In genomic region chr5:120536046-120536445, GRCm38 (mm10) we compare ENCODE assay signal across 9 mouse cellular contexts. TPM values are rescaled to one million over a fixed set of nuclear protein-coding genes. Genes with fewer than 3 reads are reported as not detected.
DNase-seq lines count a peak whose midpoint lies in the region; ATAC-seq and TF ChIP-seq lines count a peak whose summit lies in the region.
"Had no signal": no experiment of that assay in that cellular context is flagged by ENCODE, and none has a peak within 500 bp of the region (broad histone marks: within the 10 kb centered on the region; RNA-seq: fewer than 3 reads in every experiment).

No protein-coding gene starts in this region.

- peaks cover 29% of the 10 kb centered on the region for H3K4me1 ChIP-seq in kidney, embryonic 15.5 days
- peaks cover 19% of the 10 kb centered on the region for H3K4me1 ChIP-seq in embryonic facial prominence, embryonic 14.5 days (ENCODE audit: control insufficient read depth, insufficient read depth, low read length)
- H3K4me1 ChIP-seq in lung, postnatal 0 days (ENCODE audit: insufficient read depth, low read depth, low read length) = peaks cover 11% of the 10 kb centered on the region; the same call in 1 of the 2 replicates

- no peak for DNase-seq in kidney, adult 18-20 months
- DNase-seq in cerebellum, adult 18-20 months = peak; percentile 60 to 64
- no peak for DNase-seq in embryonic facial prominence, embryonic 14.5 days (ENCODE audit: low spot score)
- DNase-seq in lung, postnatal 0 days (ENCODE audit: low spot score) = peak; percentile 49
- DNase-seq in ovary, postnatal 14 days (ENCODE audit: low spot score) = no peak
- DNase-seq in adrenal gland, adult 8-10 months = no peak

- no peak overlapping the region for H3K4me3 ChIP-seq in kidney, embryonic 15.5 days (replicated peaks)
- H3K4me3 ChIP-seq in embryonic facial prominence, embryonic 14.5 days (ENCODE audit: low read depth, low read length) = no peak overlapping the region
- no peak overlapping the region for H3K4me3 ChIP-seq in lung, postnatal 0 days (ENCODE audit: low read depth, low read length)

- H3K4me2 ChIP-seq in kidney, embryonic 15.5 days = no peak overlapping the region
- H3K4me2 ChIP-seq in embryonic facial prominence, embryonic 14.5 days (ENCODE audit: low read depth, low read length) = no peak overlapping the region
- no peak overlapping the region for H3K4me2 ChIP-seq in lung, postnatal 0 days (replicated peaks; ENCODE audit: low read depth, low read length)

- peaks cover 43% of the 10 kb centered on the region for H3K36me3 ChIP-seq in kidney, embryonic 15.5 days
- peaks cover 45% of the 10 kb centered on the region for H3K36me3 ChIP-seq in embryonic facial prominence, embryonic 14.5 days (ENCODE audit: control insufficient read depth, insufficient read depth, low read length)
- 0 out of 2 replicates have a peak, but pooled peaks cover 8% of the 10 kb centered on the region for H3K36me3 ChIP-seq in lung, postnatal 0 days (ENCODE audit: insufficient read depth, low read length)

- H3K9ac ChIP-seq in kidney, embryonic 15.5 days = no peak overlapping the region
- H3K9ac ChIP-seq in embryonic facial prominence, embryonic 14.5 days (ENCODE audit: low read depth, low read length) = peak overlapping the region; percentile 14; the same call in 1 of the 2 replicates
- H3K9ac ChIP-seq in lung, postnatal 0 days (replicated peaks; ENCODE audit: low read depth) = no peak overlapping the region

- 88% methylated on average over 13 of the region's 13 CpGs for WGBS in kidney, embryonic 15.5 days
- 63% methylated on average over 13 of the region's 13 CpGs for WGBS in embryonic facial prominence, embryonic 14.5 days
- WGBS in lung, postnatal 0 days = 71% methylated on average over 12 of the region's 13 CpGs

- no peak for TF ChIP-seq EP300 in lung, postnatal 0 days (IDR thresholded peaks at IDR 0.05)

- peak overlapping the region; percentile 52; the same call in 1 of the 2 replicates for H3K27ac ChIP-seq in kidney, embryonic 15.5 days
- peak overlapping the region; percentile 77 for H3K27ac ChIP-seq in embryonic facial prominence, embryonic 14.5 days (replicated peaks; ENCODE audit: low read depth, low read length)
- H3K27ac ChIP-seq in lung, postnatal 0 days (ENCODE audit: low read length) = 0 out of 2 replicates have a peak overlapping the region, but pooled peaks have one; percentile 20

- no peaks in the 10 kb centered on the region for H3K27me3 ChIP-seq in kidney, embryonic 15.5 days
- H3K27me3 ChIP-seq in embryonic facial prominence, embryonic 14.5 days (replicated peaks; ENCODE audit: control insufficient read depth, insufficient read depth, low read length) = no peaks in the 10 kb centered on the region
- no peaks in the 10 kb centered on the region for H3K27me3 ChIP-seq in lung, postnatal 0 days (replicated peaks; ENCODE audit: insufficient read depth, low read length)

- TF ChIP-seq CTCF in lung, postnatal 0 days (IDR thresholded peaks at IDR 0.05) = no peak

- no peak for ATAC-seq in kidney, embryonic 15.5 days (replicated peaks; ENCODE audit: low FRiP score)
- ATAC-seq in embryonic facial prominence, embryonic 14.5 days (ENCODE audit: low read depth) = 0 out of 2 replicates have a peak, but pooled peaks have one; percentile 15
- ATAC-seq in lung, postnatal 0 days = peak; percentile 57
- no peak for ATAC-seq in erythroblast, adult 5-6 weeks (replicated peaks; ENCODE audit: low FRiP score, poor library complexity, severe bottlenecking)

- H3K9me3 ChIP-seq in kidney, embryonic 15.5 days (replicated peaks) = no peaks in the 10 kb centered on the region
- no peaks in the 10 kb centered on the region for H3K9me3 ChIP-seq in embryonic facial prominence, embryonic 14.5 days (ENCODE audit: control insufficient read depth, low read length)
- no peaks in the 10 kb centered on the region for H3K9me3 ChIP-seq in lung, postnatal 0 days (ENCODE audit: low read length)

RNA-seq across cellular contexts. Expression of gene Slc8b1, which starts 25.1 kb away (rescaled TPM):
- 9.4 and 9.7 TPM in 2 replicates for polyA plus RNA-seq in kidney, embryonic 15.5 days (2015; fragmentation: Nextera tagmentation; extraction: Ambion mirVana)
- polyA plus RNA-seq in embryonic facial prominence, embryonic 14.5 days (2014; fragmentation: Nextera tagmentation; extraction: Ambion mirVana) = 3.5 and 5.7 TPM in 2 replicates
- polyA plus RNA-seq in lung, postnatal 0 days (2015; fragmentation: Nextera tagmentation; extraction: Ambion mirVana) = 12.1 and 14.7 TPM in 2 replicates
- 14.2 and 17.1 TPM in 2 replicates for total RNA-seq in erythroblast, adult 5-6 weeks (2015; ENCODE audit: low replicate concordance)
- 6.1 and 8.4 TPM in 2 replicates for total RNA-seq in erythroblast, adult 5-6 weeks (2017; ENCODE audit: low replicate concordance)
- 10 to 100 TPM; 29.5 to 36.7 (median 34.1) TPM for total RNA-seq in adrenal gland, adult 8-10 months (2022)

RNA-seq across cellular contexts. Expression of gene Plbd2, which starts 32.6 kb away (rescaled TPM):
- 50.8 and 60.0 TPM in 2 replicates for polyA plus RNA-seq in kidney, embryonic 15.5 days (2015; fragmentation: Nextera tagmentation; extraction: Ambion mirVana)
- polyA plus RNA-seq in embryonic facial prominence, embryonic 14.5 days (2014; fragmentation: Nextera tagmentation; extraction: Ambion mirVana) = 47.0 and 53.1 TPM in 2 replicates
- polyA plus RNA-seq in lung, postnatal 0 days (2015; fragmentation: Nextera tagmentation; extraction: Ambion mirVana) = 63.1 and 69.2 TPM in 2 replicates
- total RNA-seq in erythroblast, adult 5-6 weeks (2015; ENCODE audit: low replicate concordance) = 1.7 and 7.7 TPM in 2 replicates
- 1.4 and 3.8 TPM in 2 replicates for total RNA-seq in erythroblast, adult 5-6 weeks (2017; ENCODE audit: low replicate concordance)
- total RNA-seq in adrenal gland, adult 8-10 months (2022) = 100 to 1,000 TPM in 2 of 4 experiments, 10 to 100 TPM in 2; 97.4 to 106 (median 100) TPM

RNA-seq across cellular contexts. Expression of gene Tpcn1, which starts 52.4 kb away (rescaled TPM):
- 32.9 and 36.0 TPM in 2 replicates for polyA plus RNA-seq in kidney, embryonic 15.5 days (2015; fragmentation: Nextera tagmentation; extraction: Ambion mirVana)
- polyA plus RNA-seq in embryonic facial prominence, embryonic 14.5 days (2014; fragmentation: Nextera tagmentation; extraction: Ambion mirVana) = 24.8 and 26.7 TPM in 2 replicates
- 17.5 and 19.7 TPM in 2 replicates for polyA plus RNA-seq in lung, postnatal 0 days (2015; fragmentation: Nextera tagmentation; extraction: Ambion mirVana)
- total RNA-seq in erythroblast, adult 5-6 weeks (2015; ENCODE audit: low replicate concordance) = 199 and 213 TPM in 2 replicates
- 147 and 161 TPM in 2 replicates for total RNA-seq in erythroblast, adult 5-6 weeks (2017; ENCODE audit: low replicate concordance)
- 10 to 100 TPM; 33.9 to 44.5 (median 40.0) TPM for total RNA-seq in adrenal gland, adult 8-10 months (2022)

RNA-seq across cellular contexts. Expression of gene Iqcd, which starts 52.8 kb away (rescaled TPM):
- polyA plus RNA-seq in kidney, embryonic 15.5 days (2015; fragmentation: Nextera tagmentation; extraction: Ambion mirVana) = 0.82 and 0.90 TPM in 2 replicates
- polyA plus RNA-seq in embryonic facial prominence, embryonic 14.5 days (2014; fragmentation: Nextera tagmentation; extraction: Ambion mirVana) = 0.60 and 1.7 TPM in 2 replicates
- 1.7 and 2.0 TPM in 2 replicates for polyA plus RNA-seq in lung, postnatal 0 days (2015; fragmentation: Nextera tagmentation; extraction: Ambion mirVana)
- 3.8 and 10.4 TPM in 2 replicates for total RNA-seq in erythroblast, adult 5-6 weeks (2015; ENCODE audit: low replicate concordance)
- 15.2 and 21.7 TPM in 2 replicates for total RNA-seq in erythroblast, adult 5-6 weeks (2017; ENCODE audit: low replicate concordance)
- total RNA-seq in adrenal gland, adult 8-10 months (2022) = 1 to 10 TPM in 2 of 4 experiments, under 1 TPM in 2; 0.42 to 1.8 (median 1.1) TPM

RNA-seq across cellular contexts. Expression of gene Sds, which starts 59.7 kb away (rescaled TPM):
- not detected in 2 replicates for polyA plus RNA-seq in kidney, embryonic 15.5 days (2015; fragmentation: Nextera tagmentation; extraction: Ambion mirVana)
- polyA plus RNA-seq in embryonic facial prominence, embryonic 14.5 days (2014; fragmentation: Nextera tagmentation; extraction: Ambion mirVana) = not detected in 2 replicates
- not detected in 2 replicates for polyA plus RNA-seq in lung, postnatal 0 days (2015; fragmentation: Nextera tagmentation; extraction: Ambion mirVana)
- not detected in 2 replicates for total RNA-seq in erythroblast, adult 5-6 weeks (2015; ENCODE audit: low replicate concordance)
- not detected in 2 replicates for total RNA-seq in erythroblast, adult 5-6 weeks (2017; ENCODE audit: low replicate concordance)
- under 1 TPM in 1 of 4 experiments, not detected in 3; 0.35 TPM for total RNA-seq in adrenal gland, adult 8-10 months (2022)
- total RNA-seq: MEL had no signal

Comparison
In these comparisons a context has a peak if more than half of its experiments do, and no peak if none do; other contexts are left out.
1. ATAC-seq: peak in embryonic facial prominence, embryonic 14.5 days (single experiment) and lung, postnatal 0 days (single experiment); none in kidney, embryonic 15.5 days (single experiment) and erythroblast, adult 5-6 weeks (single experiment).
2. H3K27ac ChIP-seq: peak in every context shown above with its lines; median percentile 77 in embryonic facial prominence, embryonic 14.5 days; 52 in kidney, embryonic 15.5 days; 20 in lung, postnatal 0 days.
3. DNase-seq: peak in cerebellum, adult 18-20 months (2 of 2) and lung, postnatal 0 days (single experiment); none in kidney, adult 18-20 months (single experiment), embryonic facial prominence, embryonic 14.5 days (single experiment), ovary, postnatal 14 days (single experiment) and adrenal gland, adult 8-10 months (single experiment).